ENCODE assay signal across 24 mouse cellular contexts in genomic region chr16:65436076-65436475, GRCm38 (mm10).
DNase-seq lines count a peak whose midpoint lies in the region; ATAC-seq lines count a peak whose summit lies in the region.
"Had no signal": no experiment of that assay in that cellular context is flagged by ENCODE, and none has a peak within 500 bp of the region (broad histone marks: within the 10 kb centered on the region; RNA-seq: fewer than 3 reads in every experiment).

No protein-coding gene starts in this region.

- H3K4me2 ChIP-seq in midbrain, embryonic 11.5 days: no peak overlapping the region
- no peak overlapping the region for H3K4me2 ChIP-seq in midbrain, embryonic 14.5 days (ENCODE audit: low read length)
- H3K4me2 ChIP-seq: heart, embryonic 15.5 days; liver, embryonic 15.5 days; lung, embryonic 15.5 days had no signal

- H3K9ac ChIP-seq in midbrain, embryonic 11.5 days (ENCODE audit: low read length): no peak overlapping the region
- H3K9ac ChIP-seq in midbrain, embryonic 14.5 days (replicated peaks; ENCODE audit: low read length): no peak overlapping the region
- H3K9ac ChIP-seq: heart, embryonic 15.5 days; liver, embryonic 15.5 days; lung, embryonic 15.5 days had no signal

- no peak overlapping the region for H3K27ac ChIP-seq in midbrain, embryonic 11.5 days (ENCODE audit: low read depth, low read length)
- no peak overlapping the region for H3K27ac ChIP-seq in midbrain, embryonic 10.5 days (replicated peaks)
- no peak overlapping the region for H3K27ac ChIP-seq in midbrain, embryonic 14.5 days (replicated peaks; ENCODE audit: low read depth, low read length)
- H3K27ac ChIP-seq: heart, embryonic 15.5 days; limb, embryonic 10.5 days; liver, embryonic 15.5 days; lung, embryonic 15.5 days had no signal

- no peak overlapping the region for H3K4me3 ChIP-seq in midbrain, embryonic 11.5 days (ENCODE audit: low read depth, low read length)
- H3K4me3 ChIP-seq in midbrain, embryonic 10.5 days: no peak overlapping the region
- H3K4me3 ChIP-seq in midbrain, embryonic 14.5 days (replicated peaks; ENCODE audit: low read depth, low read length): no peak overlapping the region
- H3K4me3 ChIP-seq: heart, embryonic 15.5 days; limb, embryonic 10.5 days; liver, embryonic 15.5 days; lung, embryonic 15.5 days; megakaryocyte, embryonic 14.5 days; myocyte had no signal

- H3K4me1 ChIP-seq in midbrain, embryonic 11.5 days (ENCODE audit: control insufficient read depth, insufficient read depth, low read length): no peaks in the 10 kb centered on the region
- 0 out of 2 replicates have a peak, but pooled peaks cover 4% of the 10 kb centered on the region for H3K4me1 ChIP-seq in midbrain, embryonic 10.5 days
- no peaks in the 10 kb centered on the region for H3K4me1 ChIP-seq in midbrain, embryonic 14.5 days (ENCODE audit: control insufficient read depth, insufficient read depth, low read length)
- H3K4me1 ChIP-seq: heart, embryonic 15.5 days; limb, embryonic 10.5 days; liver, embryonic 15.5 days; lung, embryonic 15.5 days; megakaryocyte, embryonic 14.5 days had no signal

- WGBS in midbrain, embryonic 11.5 days: 61% methylated on average over 2 of the region's 2 CpGs
- 54% methylated on average over 2 of the region's 2 CpGs for WGBS in midbrain, embryonic 10.5 days
- WGBS in midbrain, embryonic 14.5 days: 20% methylated on average over 2 of the region's 2 CpGs

- no peaks in the 10 kb centered on the region for H3K36me3 ChIP-seq in midbrain, embryonic 11.5 days (ENCODE audit: control insufficient read depth, insufficient read depth, low read length)
- no peaks in the 10 kb centered on the region for H3K36me3 ChIP-seq in midbrain, embryonic 10.5 days
- H3K36me3 ChIP-seq in midbrain, embryonic 14.5 days (ENCODE audit: control insufficient read depth, insufficient read depth, low read length): no peaks in the 10 kb centered on the region
- H3K36me3 ChIP-seq: heart, embryonic 15.5 days; limb, embryonic 10.5 days; liver, embryonic 15.5 days; lung, embryonic 15.5 days had no signal

- ATAC-seq in midbrain, embryonic 11.5 days (ENCODE audit: low FRiP score): peak; percentile 70
- ATAC-seq in midbrain, embryonic 14.5 days (ENCODE audit: low FRiP score, low TSS enrichment): no peak
- ATAC-seq: inflammation-experienced regulatory T-cells, adult 6 months had no signal

- H3K9me3 ChIP-seq in midbrain, embryonic 11.5 days (ENCODE audit: control insufficient read depth, low read length): no peaks in the 10 kb centered on the region
- no peaks in the 10 kb centered on the region for H3K9me3 ChIP-seq in midbrain, embryonic 10.5 days (replicated peaks)
- no peaks in the 10 kb centered on the region for H3K9me3 ChIP-seq in midbrain, embryonic 14.5 days (ENCODE audit: control insufficient read depth, low read length)
- H3K9me3 ChIP-seq: heart, embryonic 15.5 days; limb, embryonic 10.5 days; liver, embryonic 15.5 days; lung, embryonic 15.5 days; megakaryocyte, embryonic 14.5 days had no signal

- DNase-seq in embryo, embryonic 10.5 days (ENCODE audit: low spot score): peak; percentile 17
- DNase-seq in embryo, embryonic 10 days (ENCODE audit: low spot score): no peak
- no peak for DNase-seq in midbrain, embryonic 11.5 days (ENCODE audit: low spot score, missing footprints)
- DNase-seq in midbrain, embryonic 10.5 days (ENCODE audit: low spot score): no peak
- DNase-seq in midbrain, embryonic 14.5 days: peak; percentile 44
- peak; percentile 0 for DNase-seq in retina, postnatal 7 days (ENCODE audit: low read depth, low spot score)
- DNase-seq in layer of hippocampus, adult 9-10 months (ENCODE audit: low spot score): no peak
- no peak for DNase-seq in ovary, adult 18-20 months (ENCODE audit: low spot score)
- DNase-seq: adrenal gland, postnatal 10 days; cerebellum, adult 2 months; cerebellum, postnatal 25 days; heart, postnatal 36 days; kidney, adult 18-20 months; liver; lung, postnatal 36 days; thymus, adult 2 months; thymus, postnatal 4 days had no signal

- H3K27me3 ChIP-seq in midbrain, embryonic 11.5 days (ENCODE audit: control insufficient read depth, insufficient read depth, low read length): no peaks in the 10 kb centered on the region
- no peaks in the 10 kb centered on the region for H3K27me3 ChIP-seq in midbrain, embryonic 10.5 days (ENCODE audit: low read depth, poor library complexity, severe bottlenecking)
- no peaks in the 10 kb centered on the region for H3K27me3 ChIP-seq in midbrain, embryonic 14.5 days (ENCODE audit: control insufficient read depth, insufficient read depth, low read length)
- H3K27me3 ChIP-seq: heart, embryonic 15.5 days; liver, embryonic 15.5 days; lung, embryonic 15.5 days; megakaryocyte, embryonic 14.5 days had no signal

Comparison
In these comparisons a context has a peak if more than half of its experiments do, and no peak if none do; other contexts are left out.
1. DNase-seq: peak in embryo, embryonic 10.5 days (single experiment), midbrain, embryonic 14.5 days (single experiment) and retina, postnatal 7 days (single experiment); none in embryo, embryonic 10 days (single experiment), midbrain, embryonic 11.5 days (single experiment), midbrain, embryonic 10.5 days (single experiment), layer of hippocampus, adult 9-10 months (single experiment) and ovary, adult 18-20 months (single experiment).